Mouse (Mus musculus) urinary bladder, adult 2 months (tissue): ENCODE measurements around the gene Nrp1. TPM values are rescaled to one million over a fixed set of nuclear protein-coding genes. Genes with fewer than 3 reads are reported as not detected.

Experiments used
- DNase-seq: peaks from one replicate; pipeline ENCODE4 v3.0.0; 2022; ENCODE audit warnings: low spot score
- polyA plus RNA-seq: library from polyadenylated mRNA; depleted of rRNA; stranded (reverse); fragments of >200 nt; gene quantifications from 2 replicates; pipeline ENCODE4 v1.2.3, GENCODE M21; 2012; rRNA removed

Gene Nrp1
- 23.4 and 28.1 TPM in 2 replicates for polyA plus RNA-seq

- peak; percentile 46 for DNase-seq
These were observed at the start of gene Nrp1 for GRCm38 (mm10) chr8:128358406-128358755. Gene Nrp1, plus strand, starts transcription at chr8:128358604.

GRCm38 (mm10) chr8:128320797-128321196 is 37.6 kb upstream of the Nrp1 start:
- DNase-seq, result no peak

- no peak for DNase-seq
These were observed 31.1 kb upstream of the Nrp1 start for GRCm38 (mm10) chr8:128327281-128327680.

- no peak for DNase-seq
These were observed 30.5 kb upstream of the Nrp1 start for GRCm38 (mm10) chr8:128327922-128328321.

- no peak for DNase-seq
These were observed 28.9 kb upstream of the Nrp1 start for GRCm38 (mm10) chr8:128329502-128329901.

GRCm38 (mm10) chr8:128335976-128336375 is 22.4 kb upstream of the Nrp1 start:
- no peak for DNase-seq

GRCm38 (mm10) chr8:128338951-128339350 is 19.5 kb upstream of the Nrp1 start:
- no peak for DNase-seq

- no peak for DNase-seq
These were observed 18.9 kb upstream of the Nrp1 start for GRCm38 (mm10) chr8:128339521-128339920.

- DNase-seq, result no peak
These were observed 8.0 kb upstream of the Nrp1 start for GRCm38 (mm10) chr8:128350405-128350804.

GRCm38 (mm10) chr8:128351211-128351610 is 7.2 kb upstream of the Nrp1 start:
- no peak for DNase-seq

- no peak for DNase-seq
These were observed 5.6 kb upstream of the Nrp1 start for GRCm38 (mm10) chr8:128352821-128353220.

- DNase-seq, result no peak
These were observed 4.4 kb upstream of the Nrp1 start for GRCm38 (mm10) chr8:128353999-128354398.

GRCm38 (mm10) chr8:128355091-128355490 is 3.3 kb upstream of the Nrp1 start:
- no peak for DNase-seq

GRCm38 (mm10) chr8:128356170-128356569 is 2.2 kb upstream of the Nrp1 start:
- no peak for DNase-seq

GRCm38 (mm10) chr8:128356796-128357539 is 1.4 kb upstream of the Nrp1 start:
- peak; percentile 56 for DNase-seq

GRCm38 (mm10) chr8:128357540-128358405 is 631 bp upstream of the Nrp1 start:
- no peak for DNase-seq

GRCm38 (mm10) chr8:128358756-128359520 is 534 bp downstream of the Nrp1 start:
- DNase-seq, result peak; percentile 36

- DNase-seq, result no peak
These were observed 1.3 kb downstream of the Nrp1 start for GRCm38 (mm10) chr8:128359521-128360318.

GRCm38 (mm10) chr8:128361343-128361870 is 3.0 kb downstream of the Nrp1 start:
- no peak for DNase-seq

GRCm38 (mm10) chr8:128362940-128363595 is 4.7 kb downstream of the Nrp1 start:
- peak; percentile 29 for DNase-seq

GRCm38 (mm10) chr8:128370496-128370895 is 12.1 kb downstream of the Nrp1 start:
- no peak for DNase-seq
